Mouse (Mus musculus): ENCODE measurements at regions not wholly inside any gene's neighbourhood (a gene's known extent, or its start where the extent isn't known, plus 50 kb on each side); places are given as distances from the start of the nearest gene placed in this dataset.

GRCm38 (mm10) chr13:5248671-5249391 is 612.5 kb upstream of the Klf6 start:
- DNase-seq = peak; percentile 53
- Histone ChIP-seq H3K36me3 (ENCODE audit: insufficient read depth) (no peaks in the 10 kb centered on the region), H3K9me3 (ENCODE audit: low read depth, low read length) (no peaks in the 10 kb centered on the region), H3K4me1 (ENCODE audit: insufficient read depth) (no peaks in the 10 kb centered on the region), H3K4me2 (no peak overlapping the region), H3K27me3 (ENCODE audit: insufficient read depth, low read length) (no peaks in the 10 kb centered on the region), H3K9ac (no peak overlapping the region), H3K27ac (ENCODE audit: low read depth) (no peak overlapping the region), H3K4me3 (ENCODE audit: low read depth, low read length) (no peak overlapping the region)
- TF ChIP-seq CTCF (IDR thresholded peaks at IDR 0.05; ENCODE audit: low read depth) = no peak
- 44% methylated on average over 3 of the region's 3 CpGs for WGBS
- peak; percentile 75; the same call in 1 of the 2 replicates for ATAC-seq (ENCODE audit: insufficient read depth)

- H3K9ac ChIP-seq = no peak overlapping the region
- H3K4me2 ChIP-seq = no peak overlapping the region
- H3K4me1 ChIP-seq (ENCODE audit: insufficient read depth) = no peaks in the 10 kb centered on the region
- no peak for ATAC-seq (ENCODE audit: insufficient read depth)
- DNase-seq = no peak
- H3K27ac ChIP-seq (ENCODE audit: low read depth) = no peak overlapping the region
- no peaks in the 10 kb centered on the region for H3K9me3 ChIP-seq (ENCODE audit: low read depth, low read length)
- 73% methylated on average over 6 of the region's 6 CpGs for WGBS
- TF ChIP-seq CTCF (IDR thresholded peaks at IDR 0.05; ENCODE audit: low read depth) = no peak
- H3K36me3 ChIP-seq (ENCODE audit: insufficient read depth) = no peaks in the 10 kb centered on the region
- no peaks in the 10 kb centered on the region for H3K27me3 ChIP-seq (ENCODE audit: insufficient read depth, low read length)
- no peak overlapping the region for H3K4me3 ChIP-seq (ENCODE audit: low read depth, low read length)
These were observed 603.2 kb upstream of the Klf6 start for GRCm38 (mm10) chr13:5257891-5258660.

- Histone ChIP-seq H3K4me2 (no peak overlapping the region), H3K9me3 (ENCODE audit: low read depth, low read length) (no peaks in the 10 kb centered on the region), H3K27ac (ENCODE audit: low read depth) (no peak overlapping the region), H3K4me1 (ENCODE audit: insufficient read depth) (no peaks in the 10 kb centered on the region), H3K27me3 (ENCODE audit: insufficient read depth, low read length) (no peaks in the 10 kb centered on the region), H3K9ac (no peak overlapping the region), H3K4me3 (ENCODE audit: low read depth, low read length) (no peak overlapping the region), H3K36me3 (ENCODE audit: insufficient read depth) (no peaks in the 10 kb centered on the region)
- WGBS = 81% methylated on average over 3 of the region's 3 CpGs
- no peak for TF ChIP-seq CTCF (IDR thresholded peaks at IDR 0.05; ENCODE audit: low read depth)
- ATAC-seq (ENCODE audit: insufficient read depth) = no peak
- no peak for DNase-seq
These were observed 601.5 kb upstream of the Klf6 start for GRCm38 (mm10) chr13:5259760-5260159.

GRCm38 (mm10) chr13:5272506-5273192 is 588.6 kb upstream of the Klf6 start:
- no peaks in the 10 kb centered on the region for H3K4me1 ChIP-seq (ENCODE audit: insufficient read depth)

GRCm38 (mm10) chr13:5276564-5276963 is 584.7 kb upstream of the Klf6 start:
- no peaks in the 10 kb centered on the region for H3K36me3 ChIP-seq (ENCODE audit: insufficient read depth)
- H3K9me3 ChIP-seq (ENCODE audit: low read depth, low read length) = no peaks in the 10 kb centered on the region
- no peak for TF ChIP-seq CTCF (IDR thresholded peaks at IDR 0.05; ENCODE audit: low read depth)
- 59% methylated on average over 1 of the region's 1 CpGs for WGBS
- no peak overlapping the region for H3K27ac ChIP-seq (ENCODE audit: low read depth)
- H3K4me1 ChIP-seq (ENCODE audit: insufficient read depth) = no peaks in the 10 kb centered on the region
- no peak overlapping the region for H3K9ac ChIP-seq
- no peaks in the 10 kb centered on the region for H3K27me3 ChIP-seq (ENCODE audit: insufficient read depth, low read length)
- ATAC-seq (ENCODE audit: insufficient read depth) (no peak), DNase-seq (no peak)
- no peak overlapping the region for H3K4me2 ChIP-seq
- no peak overlapping the region for H3K4me3 ChIP-seq (ENCODE audit: low read depth, low read length)

More at GRCm38 (mm10) chr13:5272506-5273192, 588.6 kb upstream of the Klf6 start:
- Histone ChIP-seq H3K9ac (no peak overlapping the region), H3K9me3 (ENCODE audit: low read depth, low read length) (no peaks in the 10 kb centered on the region), H3K27ac (ENCODE audit: low read depth) (no peak overlapping the region), H3K4me3 (ENCODE audit: low read depth, low read length) (no peak overlapping the region), H3K36me3 (ENCODE audit: insufficient read depth) (no peaks in the 10 kb centered on the region), H3K4me2 (no peak overlapping the region), H3K27me3 (ENCODE audit: insufficient read depth, low read length) (no peaks in the 10 kb centered on the region)
- ATAC-seq (ENCODE audit: insufficient read depth) (peak; percentile 76; the same call in 1 of the 2 replicates), DNase-seq (peak; percentile 80)
- TF ChIP-seq CTCF (IDR thresholded peaks at IDR 0.05; ENCODE audit: low read depth) = no peak
- WGBS = 31% methylated on average over 1 of the region's 1 CpGs

- H3K4me3 ChIP-seq (ENCODE audit: low read depth, low read length) = no peak overlapping the region
- no peak overlapping the region for H3K9ac ChIP-seq
- H3K36me3 ChIP-seq (ENCODE audit: insufficient read depth) = no peaks in the 10 kb centered on the region
- WGBS = 84% methylated on average over 1 of the region's 1 CpGs
- no peak for TF ChIP-seq CTCF (IDR thresholded peaks at IDR 0.05; ENCODE audit: low read depth)
- no peaks in the 10 kb centered on the region for H3K4me1 ChIP-seq (ENCODE audit: insufficient read depth)
- no peak for DNase-seq
- no peak for ATAC-seq (ENCODE audit: insufficient read depth)
- H3K9me3 ChIP-seq (ENCODE audit: low read depth, low read length) = no peaks in the 10 kb centered on the region
- H3K4me2 ChIP-seq = no peak overlapping the region
- no peak overlapping the region for H3K27ac ChIP-seq (ENCODE audit: low read depth)
- no peaks in the 10 kb centered on the region for H3K27me3 ChIP-seq (ENCODE audit: insufficient read depth, low read length)
These were observed 571.4 kb upstream of the Klf6 start for GRCm38 (mm10) chr13:5289753-5290449.

Data from lung, embryonic 14.5 days (tissue).